Mouse (Mus musculus): ENCODE measurements around the gene Syt5. TPM values are rescaled to one million over a fixed set of nuclear protein-coding genes. Genes with fewer than 3 reads are reported as not detected.

The Syt5 gene
- total and polyA plus RNA-seq, 3 experiments, result not detected

- TF ChIP-seq BHLHE40 (IDR thresholded peaks at IDR 0.05; ENCODE audit: borderline replicate concordance, low read depth, low read length) (no peak), ZC3H11A (IDR thresholded peaks at IDR 0.05; ENCODE audit: low read depth, low read length) (no peak), SMC3 (IDR thresholded peaks at IDR 0.05; ENCODE audit: low read depth, low read length) (0 out of 2 replicates have a peak, but pooled peaks have one; percentile 17)
These were observed 39.1 kb downstream of the Syt5 start (continued) for GRCm38 (mm10) chr7:4508062-4508738.

- H3K36me3 ChIP-seq (ENCODE audit: control insufficient read depth in 1 of 2, insufficient read depth in 2 of 2, low read length in 2 of 2), result peaks cover 0 to 46% of the 10 kb centered on the region in 2 experiments; a peak in 2 of 4 replicates
- H3K9ac ChIP-seq (ENCODE audit: control insufficient read depth, low read depth, low read length, poor library complexity, severe bottlenecking), result peak overlapping the region; percentile 65
- peak overlapping the region; percentile 48 to 73 for H3K4me3 ChIP-seq (ENCODE audit: control insufficient read depth in 1 of 2, insufficient read depth in 1 of 2, low read depth in 2 of 2, low read length in 2 of 2)
- TF ChIP-seq NELFE (IDR thresholded peaks at IDR 0.05; ENCODE audit: low read depth, low read length) (peak; percentile 49), MXI1 (IDR thresholded peaks at IDR 0.05; ENCODE audit: low read depth, low read length) (0 out of 2 replicates have a peak, but pooled peaks have one; percentile 19), POLR2A (IDR thresholded peaks at IDR 0.05; ENCODE audit: control insufficient read depth in 1 of 2, insufficient read depth in 1 of 2, low read depth in 1 of 2, low read length in 2 of 2, poor library complexity in 1 of 2) (peak; percentile 35 to 60; a peak in 2 of 4 replicates), JUND (IDR thresholded peaks at IDR 0.05; ENCODE audit: low read depth, low read length) (no peak), CHD2 (IDR thresholded peaks at IDR 0.05; ENCODE audit: low read length) (no peak), SIN3A (IDR thresholded peaks at IDR 0.05; ENCODE audit: low read length) (peak; percentile 14; the same call in 1 of the 2 replicates), TBP (IDR thresholded peaks at IDR 0.05; ENCODE audit: low read depth, low read length) (0 out of 2 replicates have a peak, but pooled peaks have one; percentile 21)
- H3K27ac ChIP-seq (ENCODE audit: control insufficient read depth, low read depth, low read length), result peak overlapping the region; percentile 97
- H3K27me3 ChIP-seq (ENCODE audit: control insufficient read depth in 1 of 2, insufficient read depth in 2 of 2, low read length in 2 of 2), result no peaks in the 10 kb centered on the region
- peaks cover 13 to 51% of the 10 kb centered on the region in 2 experiments for H3K4me1 ChIP-seq (ENCODE audit: control insufficient read depth in 1 of 2, insufficient read depth in 2 of 2, low read length in 2 of 2)
- no peaks in the 10 kb centered on the region for H3K79me2 ChIP-seq (ENCODE audit: control insufficient read depth, insufficient read depth, low read length, poor library complexity)
- H3K9me3 ChIP-seq (replicated peaks; ENCODE audit: insufficient read depth, low read length), result no peaks in the 10 kb centered on the region
- peak; percentile 88 for DNase-seq (ENCODE audit: low read depth, low spot score)
These were observed 40.1 kb downstream of the Syt5 start for GRCm38 (mm10) chr7:4507220-4507619.

DNA sequence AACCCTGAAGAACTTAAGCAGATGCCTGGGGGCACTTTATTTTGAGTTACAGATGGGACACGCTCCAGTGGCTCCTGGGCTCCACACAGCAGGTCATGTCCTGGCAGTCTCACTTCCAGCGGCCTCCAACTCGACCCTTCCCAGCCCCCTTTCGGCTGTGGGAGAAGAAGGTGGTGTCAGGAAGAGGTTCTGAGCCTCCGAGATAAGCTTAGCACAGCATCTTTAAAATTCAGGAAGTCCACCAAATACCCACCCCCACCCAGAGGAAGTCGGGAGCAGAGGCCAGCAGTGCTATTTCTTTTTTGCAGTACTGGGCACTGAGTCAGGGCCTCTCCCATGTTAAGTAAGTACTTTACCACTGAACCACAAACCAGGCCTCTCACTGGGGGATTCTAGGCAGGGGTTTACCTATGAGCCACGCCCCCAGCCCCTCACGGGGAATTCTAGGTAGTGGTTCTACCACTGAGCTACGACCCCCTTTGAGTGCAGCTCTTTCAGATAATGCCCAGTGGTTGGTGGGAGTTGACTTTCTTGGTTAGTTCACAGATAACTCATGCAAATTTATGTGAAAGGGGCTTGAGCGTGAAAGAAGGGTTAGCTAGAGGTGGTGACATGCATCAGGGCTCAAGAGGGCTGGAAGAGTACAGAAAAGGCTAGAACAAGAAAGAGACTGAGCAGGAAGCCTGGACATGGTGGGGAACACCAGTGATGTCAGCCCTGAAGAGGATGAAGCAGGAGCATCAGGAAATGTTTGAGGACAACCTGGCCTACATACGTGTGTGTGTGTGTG is 42.5 kb downstream of the Syt5 start:
- peak; percentile 88 for DNase-seq (ENCODE audit: low read depth, low spot score)
- Histone ChIP-seq H3K27me3 (ENCODE audit: control insufficient read depth in 1 of 2, insufficient read depth in 2 of 2, low read length in 2 of 2) (no peaks in the 10 kb centered on the region), H3K27ac (ENCODE audit: control insufficient read depth, low read depth, low read length) (peak overlapping the region; percentile 93), H3K9me3 (replicated peaks; ENCODE audit: insufficient read depth, low read length) (no peaks in the 10 kb centered on the region), H3K79me2 (ENCODE audit: control insufficient read depth, insufficient read depth, low read length, poor library complexity) (peaks cover 19% of the 10 kb centered on the region), H3K4me3 (ENCODE audit: control insufficient read depth in 1 of 2, insufficient read depth in 1 of 2, low read depth in 2 of 2, low read length in 2 of 2) (peak overlapping the region; percentile 18 to 24), H3K36me3 (ENCODE audit: control insufficient read depth in 1 of 2, insufficient read depth in 2 of 2, low read length in 2 of 2) (peaks cover 0 to 38% of the 10 kb centered on the region in 2 experiments; a peak in 2 of 4 replicates), H3K4me1 (ENCODE audit: control insufficient read depth in 1 of 2, insufficient read depth in 2 of 2, low read length in 2 of 2) (peaks cover 10 to 43% of the 10 kb centered on the region in 2 experiments), H3K9ac (ENCODE audit: control insufficient read depth, low read depth, low read length, poor library complexity, severe bottlenecking) (peak overlapping the region; percentile 53)
- TF ChIP-seq ELF1 (IDR thresholded peaks at IDR 0.05; ENCODE audit: low read depth, low read length) (peak; percentile 80), NRF1 (IDR thresholded peaks at IDR 0.05; ENCODE audit: insufficient read depth, low read depth, low read length, poor library complexity, severe bottlenecking) (no peak), SMC3 (IDR thresholded peaks at IDR 0.05; ENCODE audit: low read depth, low read length) (no peak), TBP (IDR thresholded peaks at IDR 0.05; ENCODE audit: low read depth, low read length) (peak; percentile 64), NELFE (IDR thresholded peaks at IDR 0.05; ENCODE audit: low read depth, low read length) (peak; percentile 41; the same call in 1 of the 2 replicates), GATA1 (IDR thresholded peaks at IDR 0.05; ENCODE audit: low read depth, low read length) (peak; percentile 79), TAL1 (IDR thresholded peaks at IDR 0.05; ENCODE audit: low read length) (peak; percentile 83), POLR2A (IDR thresholded peaks at IDR 0.05; ENCODE audit: control insufficient read depth in 1 of 2, insufficient read depth in 1 of 2, low read depth in 1 of 2, low read length in 2 of 2, poor library complexity in 1 of 2) (peak in 1 of 2 experiments; percentile 47; a peak in 2 of 4 replicates), USF2 (IDR thresholded peaks at IDR 0.05; ENCODE audit: borderline replicate concordance in 1 of 2, insufficient read depth in 1 of 2, low read depth in 1 of 2, low read length in 2 of 2) (no peak), POLR2AphosphoS2 (IDR thresholded peaks at IDR 0.05; ENCODE audit: low read length) (no peak), GABPA (IDR thresholded peaks at IDR 0.05; ENCODE audit: low read depth, low read length) (no peak), KAT2A (conservative IDR thresholded peaks at IDR 0.05; ENCODE audit: low read depth, low read length) (no peak), CHD2 (IDR thresholded peaks at IDR 0.05; ENCODE audit: low read length) (peak; percentile 80), MYB (IDR thresholded peaks at IDR 0.05; ENCODE audit: low read depth, low read length) (no peak), USF1 (IDR thresholded peaks at IDR 0.05; ENCODE audit: low read depth, low read length) (no peak), ZC3H11A (IDR thresholded peaks at IDR 0.05; ENCODE audit: low read depth, low read length) (no peak), MAFK (IDR thresholded peaks at IDR 0.05; ENCODE audit: borderline replicate concordance, low read depth, low read length) (peak; percentile 71), SIN3A (IDR thresholded peaks at IDR 0.05; ENCODE audit: low read length) (peak; percentile 73), E2F4 (IDR thresholded peaks at IDR 0.05; ENCODE audit: borderline replicate concordance, low read depth, low read length) (no peak), CTCF (IDR thresholded peaks at IDR 0.05 in 2 of 3, conservative IDR thresholded peaks at IDR 0.05 in 1 of 3; ENCODE audit: control insufficient read depth in 1 of 3, insufficient read depth in 1 of 3, low read depth in 2 of 3, low read length in 3 of 3, poor library complexity in 1 of 3, severe bottlenecking in 1 of 3) (no peak), UBTF (IDR thresholded peaks at IDR 0.05; ENCODE audit: borderline replicate concordance, insufficient read depth, low read depth, low read length) (no peak)
